Mouse (Mus musculus) spleen, postnatal 4 days (tissue): ENCODE measurements around the gene Diablo.
A peak's percentile ranks its signal among the peaks of the same experiment; 100 is the strongest.
"Not testable (repeated sequence)": the region's sequence is repeated elsewhere in the genome, so short reads cannot be mapped to it uniquely, and the experiment has no call there.

ENCODE experiments used
- DNase-seq, 2 experiments: peaks; one replicate each; pipeline ENCODE4 v3.0.0; 2022; ENCODE audit warnings: low spot score in 2 of 2

Gene Diablo

DNA sequence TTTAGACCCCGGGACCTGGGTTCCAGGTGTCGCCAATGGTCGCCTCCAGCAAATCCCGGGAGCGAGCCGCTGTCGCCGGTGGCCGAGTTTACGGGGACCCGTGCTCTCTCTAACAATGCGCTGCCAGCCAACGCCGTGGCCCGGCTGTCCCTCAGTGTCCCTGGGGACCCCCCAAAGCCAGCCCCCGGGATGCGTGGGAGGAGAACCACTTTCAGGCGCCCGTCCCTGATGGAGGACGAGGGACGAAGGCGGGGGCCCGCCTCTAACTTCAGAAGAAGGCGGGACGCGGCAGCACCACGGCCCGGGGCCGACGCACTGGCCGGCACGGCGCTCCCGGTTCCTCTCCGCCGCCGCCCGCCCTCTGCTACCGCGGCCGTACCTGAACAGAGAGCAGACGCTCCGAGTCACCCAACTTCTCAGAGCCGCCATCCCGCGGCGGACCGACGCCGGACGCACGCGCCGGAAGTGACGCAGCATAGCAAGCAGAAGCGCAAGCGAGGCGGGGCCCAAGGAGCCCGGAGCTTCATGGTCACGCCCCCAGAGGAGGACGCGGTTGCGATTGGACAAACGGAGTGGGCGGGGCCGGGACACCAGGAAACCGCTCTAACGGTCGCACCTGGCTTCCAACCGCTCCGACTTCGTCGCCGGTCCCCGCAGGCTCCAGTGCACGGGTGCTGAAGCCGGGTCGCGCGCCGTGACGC lies at the start of gene Diablo:
Gene Diablo (minus strand): TSS at position 485 of the 701 bp plus-strand sequence.
- DNase-seq = peak; percentile 99

DNA sequence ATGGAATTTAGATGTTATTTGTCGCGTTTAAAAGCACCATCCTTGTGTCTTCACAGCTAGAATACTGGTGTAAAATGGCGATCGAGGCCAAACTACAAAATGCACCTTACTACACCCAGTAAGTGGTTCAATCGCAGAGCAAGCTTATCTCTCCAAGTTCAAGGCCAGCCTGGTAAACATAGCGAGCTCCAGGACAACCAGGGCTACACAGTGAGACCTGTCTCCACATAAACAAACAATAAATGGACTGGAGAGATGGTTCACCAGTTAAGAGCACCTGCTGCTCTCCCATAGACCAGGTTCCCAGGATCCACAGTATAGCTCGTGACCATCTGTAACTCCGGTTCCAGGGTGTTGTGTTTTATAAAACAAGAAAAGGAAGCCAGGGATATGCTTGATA lies 49.4 kb upstream of the Diablo start:
- no peak for DNase-seq

DNA sequence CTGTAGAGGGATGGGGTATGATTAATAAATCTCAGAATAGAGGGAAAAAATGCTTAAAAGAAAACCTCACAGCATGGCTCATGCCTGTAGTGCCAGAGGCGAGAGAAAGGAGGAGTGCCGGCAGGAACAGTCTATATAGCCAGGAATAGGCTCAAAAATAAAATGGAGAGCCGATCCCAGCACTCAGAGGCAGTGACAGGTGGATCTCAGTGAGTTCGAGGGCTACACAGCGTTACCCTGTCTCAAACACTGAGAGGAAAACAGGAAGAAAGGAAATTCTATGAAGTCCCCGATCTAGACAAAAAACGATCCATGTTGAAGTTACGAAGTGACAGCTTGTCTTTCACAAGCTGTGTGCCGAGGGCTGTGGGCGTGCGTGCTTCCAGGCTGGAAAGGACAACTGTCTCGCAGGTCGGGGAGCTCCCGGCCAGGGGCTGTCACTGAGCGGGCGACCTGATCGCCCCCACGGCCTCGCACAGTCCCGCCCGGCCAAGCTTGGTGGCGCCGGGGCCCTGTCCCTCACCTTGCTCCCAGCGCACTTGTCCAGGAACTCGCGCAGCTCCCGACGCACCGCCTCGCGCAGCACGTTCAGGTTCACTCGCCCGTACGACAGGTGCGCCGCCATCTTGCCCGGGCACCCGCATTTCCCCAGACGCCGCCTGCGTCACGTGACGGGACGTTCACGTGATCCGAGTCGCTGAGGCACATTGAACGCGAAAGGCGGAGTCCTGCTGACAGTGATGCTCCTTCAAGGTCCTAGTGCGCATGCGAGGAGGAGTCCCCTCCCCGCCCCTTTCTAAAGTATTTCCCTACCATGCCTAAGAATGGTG lies 48.6 kb upstream of the Diablo start, which contains the start of gene Vps33a:
Gene Vps33a (minus strand): TSS at position 682 of the 830 bp plus-strand sequence.
- peak; percentile 97 to 99 for DNase-seq

DNA sequence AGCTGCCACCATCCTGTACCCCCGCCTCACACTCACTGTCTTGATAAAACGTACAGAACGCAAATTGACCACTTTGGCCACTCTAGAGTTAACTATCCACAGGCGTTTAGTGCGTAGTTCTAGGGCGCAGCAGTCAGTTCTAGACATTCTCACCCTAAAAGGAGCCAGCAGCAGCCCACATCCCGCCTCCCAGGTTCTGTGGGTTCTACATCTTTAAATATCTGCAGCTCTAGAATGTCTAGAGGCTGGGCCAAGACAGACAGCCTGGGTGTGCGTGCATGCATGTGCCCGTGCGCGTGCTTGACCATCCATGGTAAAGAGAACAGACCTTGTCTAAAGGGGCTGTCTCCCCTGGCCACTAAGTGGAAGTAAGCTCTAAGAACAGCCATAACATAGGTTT lies 37.2 kb upstream of the Diablo start:
- peak; percentile 4 to 44 for DNase-seq

DNA sequence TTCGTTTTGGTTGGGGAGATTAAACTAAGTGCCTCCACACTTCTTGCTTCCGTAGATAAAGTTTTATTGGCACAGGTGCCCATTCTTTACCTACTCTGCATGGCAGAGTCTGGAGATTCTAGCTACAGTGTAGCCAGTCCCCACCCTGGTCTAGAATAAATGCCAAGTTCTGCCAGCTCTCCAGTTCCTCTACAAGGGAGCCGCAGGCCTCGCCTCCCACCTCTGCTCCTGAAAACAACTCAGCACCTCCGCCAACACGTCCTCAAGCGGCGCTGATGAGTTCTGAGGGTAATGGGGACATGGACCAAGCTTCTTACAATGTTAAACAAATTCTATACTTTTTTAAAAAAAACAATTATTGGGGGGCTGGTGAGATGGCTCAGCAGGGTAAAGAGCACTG lies 35.6 kb upstream of the Diablo start:
- peak; percentile 6 to 45 for DNase-seq

- peak; percentile 6 to 24 for DNase-seq
These were observed 32.5 kb upstream of the Diablo start for GRCm38 (mm10) chr5:123556451-123556850.

DNA sequence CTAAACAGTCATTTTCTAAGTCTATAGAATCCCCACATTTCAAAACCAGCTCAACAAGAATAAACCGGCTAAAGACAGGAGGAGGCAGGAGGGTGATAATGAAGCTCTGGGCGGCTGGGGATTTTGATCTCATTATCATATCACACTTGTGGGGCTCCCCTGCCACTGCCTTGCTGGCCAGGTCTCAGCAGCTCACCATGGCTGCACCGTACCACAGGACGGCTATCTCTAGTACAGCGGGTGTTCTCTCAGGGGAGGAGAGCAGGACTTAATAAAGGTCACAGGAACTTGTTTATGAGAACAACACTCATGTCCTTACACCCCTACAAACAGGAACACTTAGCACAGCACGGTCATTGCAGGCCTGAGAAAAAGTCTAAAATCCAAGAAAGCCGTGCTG lies 31.7 kb upstream of the Diablo start:
- peak; percentile 7 to 47 for DNase-seq

DNA sequence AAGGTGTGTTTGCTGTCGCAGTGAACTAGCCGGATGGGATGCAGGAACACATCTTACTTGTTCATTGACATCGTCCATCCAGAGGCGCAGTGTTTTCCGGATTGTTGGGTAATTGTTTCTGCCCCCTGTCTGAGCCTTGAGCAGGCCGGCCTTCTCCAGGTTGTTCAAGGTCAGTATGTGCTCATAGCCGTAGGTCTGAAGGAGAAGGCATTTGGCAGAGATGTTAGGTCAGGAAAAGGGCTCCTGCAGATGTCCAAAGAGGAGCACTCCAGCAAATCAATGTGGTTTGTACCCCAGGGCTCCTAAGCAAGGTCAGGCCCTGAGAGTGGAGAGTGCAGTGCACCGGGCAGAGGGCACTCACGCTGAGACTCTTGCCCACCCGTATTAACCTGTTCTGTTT lies 9.8 kb upstream of the Diablo start:
- DNase-seq = peak in 1 of 2 experiments; percentile 6

GRCm38 (mm10) chr5:123530056-123530455 lies 6.1 kb upstream of the Diablo start:
- DNase-seq = peak; percentile 7 to 54

- peak; percentile 6 to 38 for DNase-seq
These were observed 4.7 kb upstream of the Diablo start for GRCm38 (mm10) chr5:123528641-123529040.

DNA sequence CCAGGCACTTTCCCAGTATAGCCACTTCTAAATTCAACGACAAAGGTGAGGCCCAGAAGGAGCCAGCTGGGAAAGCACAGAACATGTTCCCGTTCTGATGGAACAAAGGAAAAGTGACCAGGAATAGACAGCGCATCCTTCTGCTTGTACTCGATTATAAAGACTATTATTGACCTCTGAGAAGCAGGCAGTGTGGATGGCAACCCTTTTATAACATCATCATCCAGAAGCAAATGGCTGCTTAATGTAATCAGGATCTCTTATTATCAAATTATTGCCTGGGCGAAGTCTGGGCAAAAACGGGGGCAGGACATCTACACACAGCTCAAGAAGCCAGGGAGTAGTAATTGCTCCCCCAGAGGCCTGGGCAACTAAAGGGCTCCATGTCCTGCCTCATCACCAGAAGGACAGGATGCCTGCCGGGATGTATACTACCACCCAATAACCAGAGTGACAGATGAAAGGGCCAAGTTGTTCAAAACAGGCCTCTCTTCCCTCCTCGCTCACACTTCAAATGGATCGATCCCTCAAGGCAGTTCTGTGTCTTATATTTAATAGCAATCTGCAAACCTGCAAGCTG lies 2.0 kb upstream of the Diablo start:
- DNase-seq = peak; percentile 6 to 36

DNA sequence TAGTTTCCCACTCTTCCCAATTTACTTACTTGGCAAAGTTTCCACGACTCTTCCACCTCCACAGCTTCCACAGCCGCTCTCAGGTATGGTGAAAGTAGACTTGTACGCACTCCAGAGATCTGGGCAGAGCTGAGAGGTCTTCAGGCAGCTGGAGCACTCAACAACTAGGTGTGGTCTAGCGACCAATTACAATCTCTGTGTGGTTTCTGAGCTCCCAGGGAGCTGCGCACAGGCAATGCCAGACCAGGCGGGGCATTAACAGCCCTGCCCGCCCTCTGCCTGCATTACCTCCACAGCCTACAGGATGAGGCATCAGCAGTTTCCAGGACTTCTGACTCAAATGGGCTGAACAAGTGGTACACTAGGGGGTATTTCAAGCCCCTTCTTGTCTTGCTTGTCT lies 1.3 kb upstream of the Diablo start, which contains the start of gene Gm49027:
Gene Gm49027 (minus strand): TSS at position 208 of the 400 bp plus-strand sequence.
- peak; percentile 11 to 51 for DNase-seq

GRCm38 (mm10) chr5:123524393-123524750 lies 396 bp upstream of the Diablo start:
- no peak for DNase-seq

GRCm38 (mm10) chr5:123522166-123522565 lies 1.8 kb downstream of the Diablo start:
- peak in 1 of 2 experiments; percentile 51 for DNase-seq

DNA sequence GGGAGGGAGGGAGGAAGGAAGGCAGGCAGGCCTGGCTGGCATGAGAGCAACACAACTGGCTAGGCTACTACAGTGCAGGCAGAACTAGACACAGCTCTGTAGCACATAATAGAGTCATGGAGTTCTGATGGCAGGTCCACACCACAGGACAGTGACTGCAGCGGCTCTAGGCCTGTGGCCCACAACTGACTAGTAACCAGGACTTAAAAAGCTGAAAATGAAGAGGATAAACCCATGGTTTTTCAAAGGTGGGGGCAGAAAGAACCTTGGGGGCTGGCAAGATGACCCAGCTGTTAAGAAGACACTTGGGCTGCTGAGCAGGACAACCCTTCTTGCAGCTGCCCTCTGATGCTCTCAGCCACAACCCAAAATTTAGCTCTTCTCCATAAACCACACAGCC lies 2.4 kb downstream of the Diablo start:
- peak in 1 of 2 experiments; percentile 51 for DNase-seq

DNA sequence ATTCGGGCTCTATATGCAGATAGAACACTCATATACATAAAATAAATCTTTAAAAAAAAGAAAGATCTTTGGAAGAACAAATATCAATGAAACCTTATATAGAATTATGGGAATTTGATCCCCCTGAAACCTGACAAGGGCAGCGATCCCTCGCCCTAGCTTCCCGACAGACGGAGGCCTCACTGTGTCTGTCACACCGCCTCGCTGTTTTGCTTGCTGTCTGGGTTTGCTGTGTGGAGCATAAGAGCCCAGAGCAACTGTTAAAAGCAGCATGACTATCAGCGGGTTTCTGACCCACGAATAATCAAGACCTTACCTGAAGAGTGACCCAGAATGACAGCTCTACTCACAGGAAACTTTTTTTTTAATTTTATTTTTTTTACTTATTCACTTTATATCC lies 3.3 kb downstream of the Diablo start:
- peak in 1 of 2 experiments; percentile 51 for DNase-seq

DNA sequence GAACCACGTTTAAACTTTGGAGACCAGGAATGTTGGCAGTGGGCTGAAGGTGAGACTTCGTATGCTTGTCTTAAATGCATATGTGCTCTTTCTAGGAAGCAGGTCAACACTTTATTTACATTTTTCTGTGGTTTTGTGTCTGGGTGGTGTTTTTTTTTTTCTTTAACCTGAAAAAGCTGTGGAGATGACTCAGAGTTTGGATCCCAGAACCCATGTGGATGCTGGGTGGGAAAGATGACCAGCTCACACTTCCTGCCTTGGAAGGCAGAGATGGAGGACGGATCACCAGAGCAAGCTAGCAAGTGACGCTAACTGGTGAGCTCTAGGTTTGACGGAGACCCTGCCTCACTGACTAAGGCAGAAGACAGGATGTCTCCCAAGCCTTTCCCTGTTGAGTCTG lies 9.1 kb downstream of the Diablo start:
- no peak for DNase-seq

DNA sequence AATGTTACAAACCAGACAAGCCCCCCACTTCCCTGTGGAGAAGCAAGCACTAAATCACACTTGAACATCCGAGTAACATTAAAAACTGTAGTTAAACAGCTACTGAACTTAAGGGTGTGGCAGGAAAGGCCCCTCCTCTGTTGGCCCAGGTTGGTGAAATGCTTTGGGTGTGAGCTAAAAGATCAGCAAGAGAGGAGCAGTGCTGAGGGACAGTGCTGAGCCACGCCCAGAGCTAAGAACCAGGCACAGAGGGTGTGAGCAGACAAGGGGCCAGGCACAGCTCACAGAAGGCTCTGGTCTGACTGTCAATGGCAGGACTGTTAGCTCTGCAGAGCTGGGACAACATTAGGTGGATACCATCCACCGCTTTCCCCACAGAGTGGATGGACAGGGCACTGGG lies 11.9 kb downstream of the Diablo start:
- DNase-seq = no peak

GRCm38 (mm10) chr5:123511426-123511825 lies 12.6 kb downstream of the Diablo start:
- DNase-seq = not testable (repeated sequence)

- DNase-seq = no peak
These were observed 13.8 kb downstream of the Diablo start, which contains the start of gene B3gnt4 for GRCm38 (mm10) chr5:123510160-123510559. B3gnt4 (plus strand) TSS chr5:123510460.

DNA sequence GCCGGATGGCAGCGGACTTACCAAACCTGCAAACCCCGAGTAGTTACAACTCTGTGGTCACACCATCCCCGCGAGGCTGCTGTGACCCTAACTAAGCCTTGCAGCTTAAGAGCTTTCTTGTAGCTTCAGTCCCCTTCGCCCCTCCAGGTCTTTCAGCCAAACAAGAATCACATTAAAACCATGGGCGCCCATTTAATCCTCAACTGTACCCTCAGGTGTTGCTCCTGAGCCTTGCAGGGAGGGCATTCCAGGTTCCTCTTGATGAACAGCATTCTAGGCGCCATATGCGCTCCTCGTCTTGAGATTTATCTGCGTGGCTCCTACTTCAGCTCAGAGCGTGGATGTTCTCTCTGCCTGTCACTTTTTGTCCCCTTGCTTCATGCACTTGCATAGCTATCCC lies 15.1 kb downstream of the Diablo start:
- no peak for DNase-seq
